Mouse (Mus musculus): Measurements from ENCODE around the gene Amigo1. TPM values are rescaled to one million over a fixed set of nuclear protein-coding genes. Genes with fewer than 3 reads are reported as not detected.

Amigo1 gene
- polyA plus RNA-seq, 1 experiment from 2014 or later: 4.3 TPM

- 71% methylated on average over 9 of the region's 9 CpGs for WGBS
- no peak for DNase-seq (ENCODE audit: low spot score)
- Histone ChIP-seq H3K4me3 (no peak overlapping the region), H3K4me1 (peaks cover 35% of the 10 kb centered on the region), H3K27ac (replicated peaks) (no peak overlapping the region), H3K27me3 (replicated peaks; ENCODE audit: low read depth, poor library complexity, severe bottlenecking) (peaks cover 55% of the 10 kb centered on the region), H3K36me3 (replicated peaks) (0 out of 2 replicates have a peak, but pooled peaks cover 10% of the 10 kb centered on the region), H3K9me3 (no peaks in the 10 kb centered on the region)
Measured at GRCm38 (mm10) chr3:108188716-108189490, 2.8 kb downstream of the Amigo1 start.

- Histone ChIP-seq H3K4me3 (no peak overlapping the region), H3K27me3 (replicated peaks; ENCODE audit: low read depth, poor library complexity, severe bottlenecking) (peaks cover 45% of the 10 kb centered on the region), H3K9me3 (no peaks in the 10 kb centered on the region), H3K4me1 (peaks cover 39% of the 10 kb centered on the region), H3K27ac (replicated peaks) (no peak overlapping the region), H3K36me3 (replicated peaks) (0 out of 2 replicates have a peak, but pooled peaks cover 10% of the 10 kb centered on the region)
- DNase-seq (ENCODE audit: low spot score): no peak
- WGBS: 69% methylated on average over 5 of the region's 5 CpGs
Measured at GRCm38 (mm10) chr3:108189897-108190296, 3.8 kb downstream of the Amigo1 start.

GRCm38 (mm10) chr3:108193686-108194085 lies 7.6 kb downstream of the Amigo1 start:
- peaks cover 13% of the 10 kb centered on the region for H3K27me3 ChIP-seq (replicated peaks; ENCODE audit: low read depth, poor library complexity, severe bottlenecking)
- no peak overlapping the region for H3K27ac ChIP-seq (replicated peaks)
- H3K4me3 ChIP-seq: no peak overlapping the region
- H3K4me1 ChIP-seq: peaks cover 46% of the 10 kb centered on the region
- DNase-seq (ENCODE audit: low spot score): no peak
- 87% methylated on average over 4 of the region's 4 CpGs for WGBS
- no peaks in the 10 kb centered on the region for H3K9me3 ChIP-seq
- H3K36me3 ChIP-seq (replicated peaks): peaks cover 5% of the 10 kb centered on the region; the same call in 1 of the 2 replicates

GRCm38 (mm10) chr3:108195287-108195686 lies 9.2 kb downstream of the Amigo1 start:
- Histone ChIP-seq H3K4me3 (no peak overlapping the region), H3K4me1 (peaks cover 43% of the 10 kb centered on the region), H3K9me3 (no peaks in the 10 kb centered on the region), H3K36me3 (replicated peaks) (peaks cover 12% of the 10 kb centered on the region), H3K27me3 (replicated peaks; ENCODE audit: low read depth, poor library complexity, severe bottlenecking) (no peaks in the 10 kb centered on the region), H3K27ac (replicated peaks) (peak overlapping the region; percentile 19; the same call in 1 of the 2 replicates)
- 89% methylated on average over 4 of the region's 4 CpGs for WGBS
- DNase-seq (ENCODE audit: low spot score): no peak

- H3K9me3 ChIP-seq: no peaks in the 10 kb centered on the region
- H3K4me3 ChIP-seq: no peak overlapping the region
- H3K27me3 ChIP-seq (replicated peaks; ENCODE audit: low read depth, poor library complexity, severe bottlenecking): no peaks in the 10 kb centered on the region
- WGBS: 79% methylated on average over 7 of the region's 7 CpGs
- peaks cover 12% of the 10 kb centered on the region for H3K36me3 ChIP-seq (replicated peaks)
- peaks cover 49% of the 10 kb centered on the region for H3K4me1 ChIP-seq
- peak overlapping the region; percentile 70; the same call in 1 of the 2 replicates for H3K27ac ChIP-seq (replicated peaks)
- no peak for DNase-seq (ENCODE audit: low spot score)
Measured at GRCm38 (mm10) chr3:108195941-108196590, 9.9 kb downstream of the Amigo1 start.

- H3K36me3 ChIP-seq (replicated peaks): peaks cover 18% of the 10 kb centered on the region
- H3K4me1 ChIP-seq: peaks cover 58% of the 10 kb centered on the region
- peak overlapping the region; percentile 21; the same call in 1 of the 2 replicates for H3K4me3 ChIP-seq
- peak overlapping the region; percentile 70 for H3K27ac ChIP-seq (replicated peaks)
- WGBS: 24% methylated on average over 14 of the region's 14 CpGs
- no peaks in the 10 kb centered on the region for H3K27me3 ChIP-seq (replicated peaks; ENCODE audit: low read depth, poor library complexity, severe bottlenecking)
- H3K9me3 ChIP-seq: no peaks in the 10 kb centered on the region
- peak; percentile 65 for DNase-seq (ENCODE audit: low spot score)
Measured at GRCm38 (mm10) chr3:108197066-108197497, 10.9 kb downstream of the Amigo1 start.

- no peak overlapping the region for H3K27ac ChIP-seq (replicated peaks)
- DNase-seq (ENCODE audit: low spot score): no peak
- peaks cover 39% of the 10 kb centered on the region for H3K36me3 ChIP-seq (replicated peaks)
- H3K4me1 ChIP-seq: peaks cover 72% of the 10 kb centered on the region
- no peak overlapping the region for H3K4me3 ChIP-seq
- WGBS: 94% methylated on average over 6 of the region's 6 CpGs
- H3K27me3 ChIP-seq (replicated peaks; ENCODE audit: low read depth, poor library complexity, severe bottlenecking): no peaks in the 10 kb centered on the region
- no peaks in the 10 kb centered on the region for H3K9me3 ChIP-seq
Measured at GRCm38 (mm10) chr3:108199231-108199630, 13.1 kb downstream of the Amigo1 start.

GRCm38 (mm10) chr3:108200329-108201323 lies 14.5 kb downstream of the Amigo1 start, which contains the start of gene Cyb561d1:
Gene Cyb561d1, minus strand, starts transcription at chr3:108201212.
- peak; percentile 94 for DNase-seq (ENCODE audit: low spot score)
- H3K4me3 ChIP-seq: peak within 1 kb of the TSS; percentile 73
- no peaks in the 10 kb centered on the region for H3K27me3 ChIP-seq (replicated peaks; ENCODE audit: low read depth, poor library complexity, severe bottlenecking)
- peaks cover 65% of the 10 kb centered on the region for H3K4me1 ChIP-seq
- no peaks in the 10 kb centered on the region for H3K9me3 ChIP-seq
- H3K27ac ChIP-seq (replicated peaks): peak within 1 kb of the TSS; percentile 84
- H3K36me3 ChIP-seq (replicated peaks): peaks cover 53% of the 10 kb centered on the region
- 3% methylated on average over 44 of the region's 44 CpGs for WGBS

GRCm38 (mm10) chr3:108202506-108202905 lies 16.4 kb downstream of the Amigo1 start:
- H3K4me1 ChIP-seq: peaks cover 46% of the 10 kb centered on the region
- H3K27me3 ChIP-seq (replicated peaks; ENCODE audit: low read depth, poor library complexity, severe bottlenecking): no peaks in the 10 kb centered on the region
- DNase-seq (ENCODE audit: low spot score): no peak
- no peaks in the 10 kb centered on the region for H3K9me3 ChIP-seq
- no peak overlapping the region for H3K4me3 ChIP-seq
- peaks cover 72% of the 10 kb centered on the region for H3K36me3 ChIP-seq (replicated peaks)
- H3K27ac ChIP-seq (replicated peaks): no peak overlapping the region

- Histone ChIP-seq H3K36me3 (replicated peaks) (peaks cover 77% of the 10 kb centered on the region), H3K4me1 (peaks cover 47% of the 10 kb centered on the region), H3K4me3 (no peak overlapping the region), H3K9me3 (no peaks in the 10 kb centered on the region), H3K27me3 (replicated peaks; ENCODE audit: low read depth, poor library complexity, severe bottlenecking) (no peaks in the 10 kb centered on the region), H3K27ac (replicated peaks) (no peak overlapping the region)
- DNase-seq (ENCODE audit: low spot score): no peak
- WGBS: 93% methylated on average over 13 of the region's 13 CpGs
Measured at GRCm38 (mm10) chr3:108203212-108203611, 17.1 kb downstream of the Amigo1 start.

GRCm38 (mm10) chr3:108203621-108204325 lies 17.6 kb downstream of the Amigo1 start:
- H3K27ac ChIP-seq (replicated peaks): no peak overlapping the region; the same call in 1 of the 2 replicates
- peak; percentile 84 for DNase-seq (ENCODE audit: low spot score)

More at GRCm38 (mm10) chr3:108203621-108204325, 17.6 kb downstream of the Amigo1 start:
- peaks cover 77% of the 10 kb centered on the region for H3K36me3 ChIP-seq (replicated peaks)
- H3K4me3 ChIP-seq: no peak overlapping the region
- H3K27me3 ChIP-seq (replicated peaks; ENCODE audit: low read depth, poor library complexity, severe bottlenecking): no peaks in the 10 kb centered on the region
- no peaks in the 10 kb centered on the region for H3K9me3 ChIP-seq
- 83% methylated on average over 11 of the region's 11 CpGs for WGBS
- peaks cover 53% of the 10 kb centered on the region for H3K4me1 ChIP-seq

Measured in embryonic facial prominence, embryonic 10.5 days (tissue).